Mouse (Mus musculus) lung, adult 2 months (tissue): Measurements from ENCODE around the gene Wdr38.

Experiments
- CTCF ChIP-seq: fragments of 200-500 bp; IDR thresholded peaks from 2 replicates; pipeline ENCODE4 v1.5.1; 2011; ENCODE audit warnings: mild to moderate bottlenecking, low read length, control low read depth; ENCODE audit not compliant: insufficient read depth
- POLR2A ChIP-seq: fragments of 200-500 bp; IDR thresholded peaks from 2 replicates; pipeline ENCODE4 v1.6.1; 2011; ENCODE audit warnings: low read depth, mild to moderate bottlenecking, control low read depth, low read length, borderline replicate concordance; ENCODE audit errors: extremely low read depth

DNA sequence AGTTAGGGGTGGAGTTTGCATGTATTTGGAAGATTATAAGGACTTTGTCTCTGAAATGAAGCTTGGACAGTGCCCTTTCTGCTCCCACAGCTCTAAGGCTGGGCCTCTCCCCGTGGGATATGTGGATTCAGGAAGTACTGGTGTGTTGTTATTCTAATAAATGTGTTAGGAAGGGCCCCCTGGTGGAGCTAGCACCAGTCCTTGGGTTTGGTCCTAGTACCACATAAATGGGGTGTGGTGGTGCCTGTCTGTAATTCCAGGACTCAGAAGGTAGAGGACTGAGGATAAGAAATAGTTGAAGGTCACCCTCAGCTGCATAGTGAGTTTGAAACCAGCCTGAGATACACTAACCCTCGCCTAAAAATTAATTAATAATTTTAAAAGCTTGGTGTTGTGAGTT is 24.1 kb upstream of the Wdr38 start:
- TF ChIP-seq CTCF = no peak
- no peak for TF ChIP-seq POLR2A
